Mouse (Mus musculus): ENCODE results near the gene Mall.

DNA sequence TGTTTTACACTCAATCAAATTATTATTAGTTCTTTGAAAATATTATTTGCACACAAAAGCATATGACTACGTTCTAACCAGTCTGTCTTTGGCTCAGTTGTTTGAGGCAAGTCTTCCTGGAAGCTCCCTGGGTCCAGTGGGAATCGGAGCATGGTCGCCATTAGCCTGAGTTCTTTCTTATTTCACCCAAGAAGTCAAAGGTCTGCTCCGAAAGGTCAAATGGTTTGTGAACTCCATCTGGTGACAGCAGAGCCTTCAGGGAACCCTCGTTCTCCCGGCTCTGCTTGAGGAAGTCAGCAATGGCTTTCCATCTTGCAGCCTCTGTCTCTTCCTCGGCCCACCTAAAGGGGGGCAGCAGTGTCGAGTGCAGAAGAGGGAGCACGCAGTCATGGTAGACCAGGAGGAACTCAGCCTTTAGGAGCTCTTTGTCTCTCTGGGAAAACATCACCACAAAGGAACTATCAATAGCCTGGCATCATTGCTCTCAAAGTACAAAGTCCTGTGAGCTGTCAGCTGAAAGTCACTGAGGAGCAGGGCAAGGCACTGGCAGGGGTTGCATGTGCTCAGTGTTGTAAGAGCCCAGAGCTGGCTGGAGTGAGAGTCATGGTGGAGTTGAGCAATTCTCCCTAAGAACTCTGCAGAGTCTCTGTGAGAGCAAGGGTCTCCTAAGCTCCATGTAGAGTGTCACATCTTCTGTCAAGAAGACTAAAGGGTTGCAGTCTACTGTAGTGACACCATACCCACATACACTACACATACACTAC is 11.2 kb upstream of the Mall start:
- TF ChIP-seq EP300 (IDR thresholded peaks at IDR 0.05; ENCODE audit: low read depth) (no peak), CTCF (IDR thresholded peaks at IDR 0.05; ENCODE audit: low read depth) (no peak)
